Mouse (Mus musculus) lung, postnatal 25 days (tissue): ENCODE results near the gene Plekhj1.
"Not testable (repeated sequence)": the region's sequence is repeated elsewhere in the genome, so short reads cannot be mapped to it uniquely, and the experiment has no call there.

Experiments
- DNase-seq: peaks from one replicate; pipeline ENCODE4 v3.0.0; 2022; ENCODE audit warnings: low spot score

The Plekhj1 gene

DNA sequence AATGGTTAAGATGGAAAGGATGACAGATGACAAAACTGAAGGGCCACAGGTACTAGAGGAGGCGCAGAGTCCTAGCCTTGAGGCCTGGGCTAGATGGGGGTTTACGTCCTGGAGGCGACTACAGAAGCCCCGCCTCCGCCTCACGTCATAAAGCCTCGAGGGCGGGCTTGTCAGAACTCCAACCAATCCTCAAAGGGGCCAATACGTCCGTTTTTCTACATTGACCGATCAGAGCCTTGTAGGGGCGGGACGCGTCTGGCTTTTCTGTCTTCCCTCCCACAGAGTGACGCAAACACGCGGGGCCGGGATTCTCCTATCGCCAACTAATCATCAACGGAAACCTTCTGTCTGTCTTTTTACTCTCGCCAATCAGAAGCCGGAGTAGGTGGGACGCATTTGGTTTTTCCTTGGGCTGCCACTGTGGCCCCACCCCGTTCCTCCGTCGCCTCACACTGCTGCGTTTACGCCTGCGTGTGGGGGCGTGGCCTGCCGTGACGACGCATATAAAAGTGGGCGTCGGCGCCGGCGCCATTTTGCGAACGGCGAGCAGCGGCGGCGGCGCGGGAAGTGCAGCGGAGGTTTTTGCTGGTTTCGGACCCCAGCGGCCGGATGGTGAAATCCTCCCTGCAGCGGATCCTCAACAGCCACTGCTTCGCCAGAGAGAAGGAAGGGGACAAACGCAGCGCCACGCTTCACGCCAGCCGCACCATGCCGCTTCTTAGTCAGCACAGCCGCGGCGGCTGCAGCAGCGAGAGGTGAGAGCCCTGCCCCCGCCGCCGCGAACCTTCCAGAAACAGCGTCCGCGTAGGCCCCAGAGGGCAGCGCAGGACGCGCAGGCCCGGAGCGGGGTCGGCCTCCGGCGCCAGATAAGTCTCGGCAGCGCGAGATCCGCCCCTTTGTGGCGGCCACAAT lies 28.0 kb upstream of the Plekhj1 start, which contains the start of gene Oaz1:
Gene Oaz1 (plus strand): TSS at position 506 of the 912 bp plus-strand sequence.
- peak; percentile 100 for DNase-seq

- DNase-seq, result no peak
Observed at GRCm38 (mm10) chr10:80824827-80825226, 26.4 kb upstream of the Plekhj1 start.

DNA sequence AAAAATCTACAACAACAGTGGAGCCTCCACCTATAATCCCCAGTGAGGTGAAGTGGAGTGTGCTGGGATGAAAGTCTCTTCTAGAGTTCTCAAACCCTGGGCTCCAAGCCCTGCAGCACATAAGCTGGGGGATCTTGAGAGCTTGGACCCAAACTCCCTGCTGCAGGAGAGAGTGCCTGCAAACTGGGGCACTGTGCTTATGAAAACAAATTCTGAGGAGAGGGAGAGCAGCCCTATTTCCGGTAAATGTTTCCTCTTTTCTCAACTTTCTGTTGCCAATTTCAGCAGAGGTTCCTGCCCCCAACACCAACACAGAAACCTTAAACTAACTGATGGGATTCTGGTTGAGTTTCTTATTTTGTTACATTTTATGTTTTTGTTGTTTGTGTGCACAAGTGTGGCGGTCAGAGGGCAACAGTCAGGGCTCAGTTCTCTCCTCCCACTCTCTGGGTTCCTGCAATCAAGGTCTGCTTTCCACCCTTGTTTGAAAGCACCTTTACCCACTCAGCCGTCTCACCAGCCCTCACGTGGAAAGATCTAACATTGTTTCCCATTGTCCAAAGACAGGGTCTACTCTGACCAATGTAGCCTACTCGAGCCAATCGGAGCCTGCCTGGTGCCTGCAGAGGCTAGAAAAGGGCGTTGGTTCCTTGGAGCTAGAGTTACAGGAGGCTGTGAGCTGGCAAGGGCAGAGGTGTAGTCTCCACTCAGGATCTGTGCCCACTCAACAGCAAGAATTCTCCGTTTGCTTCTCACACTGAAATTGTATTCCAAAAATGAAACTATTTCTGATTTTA lies 25.6 kb upstream of the Plekhj1 start:
- no peak for DNase-seq

DNA sequence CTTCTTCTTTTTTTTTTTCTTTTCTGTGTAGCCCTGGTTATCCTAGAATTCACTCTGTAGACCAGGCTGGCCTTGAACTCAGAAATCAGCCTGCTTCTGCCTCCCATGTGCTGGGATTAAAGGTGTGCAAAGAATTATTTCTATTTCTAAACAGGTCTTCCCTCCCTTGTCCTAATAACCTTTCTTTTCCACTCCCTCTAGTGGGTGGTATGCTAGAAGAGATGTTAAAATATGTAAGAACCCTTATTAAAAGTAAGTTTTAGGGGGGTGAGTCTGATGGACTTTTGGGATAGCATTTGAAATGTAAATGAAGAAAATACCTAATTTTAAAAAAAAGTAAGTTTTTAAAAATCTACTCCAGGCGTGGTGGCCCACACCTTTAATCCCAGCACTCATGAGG lies 24.9 kb upstream of the Plekhj1 start:
- no peak for DNase-seq

GRCm38 (mm10) chr10:80822528-80822927 lies 24.1 kb upstream of the Plekhj1 start:
- no peak for DNase-seq

- peak; percentile 44 for DNase-seq
Observed at GRCm38 (mm10) chr10:80821991-80822390, 23.6 kb upstream of the Plekhj1 start.

DNA sequence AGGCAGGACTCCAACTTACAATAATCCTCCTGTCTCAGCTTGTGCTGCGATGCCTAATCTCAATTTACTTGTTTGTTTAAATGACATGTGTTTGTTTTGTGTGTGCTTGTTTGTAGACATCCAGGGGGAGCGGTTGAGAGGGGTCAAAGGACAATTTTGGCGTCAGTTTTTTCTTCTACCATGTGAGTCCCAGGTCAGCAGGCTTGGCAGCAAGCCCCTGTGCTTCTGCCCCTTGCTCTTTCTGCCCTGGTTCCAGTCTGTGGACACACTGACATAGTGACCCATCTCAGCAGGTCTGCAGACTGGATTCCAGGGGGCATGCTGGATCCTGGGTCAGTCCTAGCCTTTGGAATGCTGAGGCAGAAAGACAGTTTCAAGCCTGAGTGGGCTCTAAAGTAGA lies 21.0 kb upstream of the Plekhj1 start:
- DNase-seq, result no peak

DNA sequence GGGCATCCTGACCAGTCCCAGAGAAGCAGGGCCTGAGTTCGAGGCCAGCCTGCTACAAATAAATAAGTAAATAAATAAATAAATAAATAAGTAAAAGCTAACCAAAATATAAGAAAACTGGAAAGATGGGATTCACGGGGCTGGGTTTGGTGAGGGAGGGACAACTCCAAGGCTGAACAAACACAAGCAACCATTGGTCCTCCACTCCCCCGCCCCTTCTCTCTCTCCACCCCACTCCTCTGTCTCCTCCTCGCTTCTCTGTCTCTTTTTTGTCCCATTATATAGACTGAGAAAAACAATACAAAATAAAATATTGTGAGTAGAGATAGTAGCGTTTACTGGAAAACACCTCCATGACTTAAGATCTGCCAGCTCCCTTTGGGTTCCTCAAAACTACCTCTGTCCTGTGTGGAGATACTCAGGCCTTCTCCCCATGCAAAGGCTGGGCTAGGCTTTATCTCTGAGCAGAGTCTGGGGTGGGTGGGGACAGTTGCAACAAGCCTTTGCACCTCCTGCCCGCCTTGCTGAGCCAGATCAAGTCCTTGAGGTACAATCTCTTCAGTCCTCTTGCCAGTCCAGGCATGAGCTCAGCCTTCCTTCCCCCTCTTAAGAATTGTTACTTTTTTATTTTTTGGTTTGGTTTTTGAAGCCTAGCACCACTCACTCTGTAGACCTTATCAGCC lies 20.3 kb upstream of the Plekhj1 start:
- DNase-seq, result no peak

GRCm38 (mm10) chr10:80817955-80818354 lies 19.5 kb upstream of the Plekhj1 start:
- not testable (repeated sequence) for DNase-seq

DNA sequence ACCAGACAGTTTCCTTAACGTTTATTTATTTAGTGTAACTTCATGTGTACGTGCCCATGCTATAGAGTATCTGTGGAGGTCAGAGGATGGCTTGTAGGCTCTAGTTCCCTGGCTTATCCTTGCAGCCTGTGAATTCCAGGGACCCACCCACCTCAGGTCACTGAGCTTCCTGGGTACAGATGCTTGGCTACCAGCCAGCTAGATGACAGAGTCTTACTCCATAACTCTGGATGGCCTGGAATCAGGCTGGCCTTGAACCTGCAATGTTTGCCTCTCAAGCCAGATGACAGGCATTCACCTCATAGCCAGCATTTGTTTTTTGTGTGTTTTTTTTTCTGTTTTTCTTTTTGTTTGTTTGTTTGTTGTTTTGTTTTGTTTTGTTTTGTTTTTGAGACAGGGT lies 18.7 kb upstream of the Plekhj1 start:
- no peak for DNase-seq

GRCm38 (mm10) chr10:80816303-80816702 lies 17.9 kb upstream of the Plekhj1 start:
- DNase-seq, result not testable (repeated sequence)

- no peak for DNase-seq
Observed at GRCm38 (mm10) chr10:80814800-80815199, 16.4 kb upstream of the Plekhj1 start.

DNA sequence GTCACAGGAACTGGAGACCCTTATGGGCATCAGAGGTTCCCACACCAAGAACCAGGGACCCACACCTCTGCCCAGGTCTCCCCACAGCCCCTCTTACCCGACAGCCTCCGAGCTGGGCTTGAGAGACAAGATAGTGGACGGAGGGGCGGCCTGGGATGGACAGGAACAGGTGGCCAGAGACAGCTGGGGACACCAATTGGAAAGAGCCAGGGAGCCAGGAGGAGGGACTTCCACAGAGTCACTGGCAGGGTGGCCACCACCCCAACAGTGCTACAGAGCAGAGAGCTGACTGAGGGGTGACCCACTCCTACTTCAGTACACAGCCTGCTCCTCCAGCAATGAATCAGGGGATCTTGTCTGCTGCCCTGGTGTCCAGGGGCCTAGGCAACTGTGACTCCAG lies 14.9 kb upstream of the Plekhj1 start, which contains the start of gene Jsrp1:
Gene Jsrp1 (minus strand): TSS at position 133 of the 400 bp plus-strand sequence.
- no peak for DNase-seq

DNA sequence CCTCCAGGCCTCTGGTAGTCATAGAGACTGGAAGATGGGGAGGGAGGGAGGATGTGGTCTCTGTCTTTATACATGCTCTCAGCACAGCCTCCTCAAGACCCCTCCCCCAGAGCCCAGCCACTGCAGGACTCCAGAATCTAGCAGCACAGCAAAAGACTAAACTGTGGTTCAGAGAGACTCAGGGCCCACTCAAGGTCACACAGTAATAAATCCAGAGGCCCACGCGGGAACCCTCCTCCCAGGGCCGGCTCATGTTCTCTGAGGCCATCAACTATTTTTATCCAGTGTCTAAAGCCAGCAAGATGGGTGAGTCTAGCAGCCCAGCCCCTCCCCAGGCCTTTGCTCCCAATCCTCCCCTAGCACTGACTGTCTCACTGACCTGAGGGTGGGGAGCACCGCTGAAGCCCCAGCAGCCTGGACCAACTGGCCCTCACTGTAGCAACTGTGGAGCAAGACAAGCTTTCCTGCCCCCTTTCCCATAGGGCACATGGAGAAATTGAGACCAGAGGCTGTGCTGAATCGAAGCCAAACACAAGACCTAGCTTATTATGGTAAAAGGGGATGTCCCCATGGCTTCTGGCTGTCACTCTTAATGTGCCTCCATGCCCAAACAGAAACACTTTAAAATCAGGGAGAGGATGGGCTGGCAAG lies 14.1 kb upstream of the Plekhj1 start:
- DNase-seq, result no peak

GRCm38 (mm10) chr10:80810084-80810483 lies 11.7 kb upstream of the Plekhj1 start:
- DNase-seq, result no peak

- no peak for DNase-seq
Observed at GRCm38 (mm10) chr10:80808985-80809632, 10.7 kb upstream of the Plekhj1 start.

GRCm38 (mm10) chr10:80808099-80808984 lies 9.9 kb upstream of the Plekhj1 start:
- DNase-seq, result no peak

DNA sequence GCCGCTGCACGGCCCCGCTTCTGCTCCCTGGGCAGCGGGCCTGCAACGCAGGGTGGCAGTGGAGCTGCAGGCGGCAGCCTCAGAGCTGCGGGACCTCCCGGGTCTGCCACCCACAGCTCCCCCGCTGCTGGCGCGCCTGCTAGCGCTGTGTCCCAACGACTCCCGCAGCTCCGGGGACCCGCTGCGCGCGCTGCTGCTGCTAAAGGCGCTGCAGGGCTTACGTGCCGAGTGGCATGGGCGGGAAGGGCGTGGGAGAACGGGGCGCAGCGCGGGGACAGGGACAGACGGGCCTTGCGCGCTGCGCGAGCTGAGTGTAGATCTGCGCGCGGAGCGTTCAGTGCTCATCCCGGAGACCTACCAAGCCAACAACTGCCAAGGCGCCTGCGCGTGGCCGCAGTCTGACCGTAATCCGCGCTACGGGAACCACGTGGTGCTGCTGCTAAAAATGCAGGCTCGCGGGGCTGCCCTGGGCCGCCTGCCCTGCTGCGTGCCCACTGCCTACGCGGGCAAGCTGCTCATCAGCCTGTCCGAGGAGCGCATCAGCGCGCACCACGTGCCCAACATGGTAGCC lies 8.7 kb upstream of the Plekhj1 start:
- peak; percentile 51 for DNase-seq

- no peak for DNase-seq
Observed at GRCm38 (mm10) chr10:80806341-80807056, 8.1 kb upstream of the Plekhj1 start.
